ENCODE assay signal across 8 mouse cellular contexts in the genomic region with DNA sequence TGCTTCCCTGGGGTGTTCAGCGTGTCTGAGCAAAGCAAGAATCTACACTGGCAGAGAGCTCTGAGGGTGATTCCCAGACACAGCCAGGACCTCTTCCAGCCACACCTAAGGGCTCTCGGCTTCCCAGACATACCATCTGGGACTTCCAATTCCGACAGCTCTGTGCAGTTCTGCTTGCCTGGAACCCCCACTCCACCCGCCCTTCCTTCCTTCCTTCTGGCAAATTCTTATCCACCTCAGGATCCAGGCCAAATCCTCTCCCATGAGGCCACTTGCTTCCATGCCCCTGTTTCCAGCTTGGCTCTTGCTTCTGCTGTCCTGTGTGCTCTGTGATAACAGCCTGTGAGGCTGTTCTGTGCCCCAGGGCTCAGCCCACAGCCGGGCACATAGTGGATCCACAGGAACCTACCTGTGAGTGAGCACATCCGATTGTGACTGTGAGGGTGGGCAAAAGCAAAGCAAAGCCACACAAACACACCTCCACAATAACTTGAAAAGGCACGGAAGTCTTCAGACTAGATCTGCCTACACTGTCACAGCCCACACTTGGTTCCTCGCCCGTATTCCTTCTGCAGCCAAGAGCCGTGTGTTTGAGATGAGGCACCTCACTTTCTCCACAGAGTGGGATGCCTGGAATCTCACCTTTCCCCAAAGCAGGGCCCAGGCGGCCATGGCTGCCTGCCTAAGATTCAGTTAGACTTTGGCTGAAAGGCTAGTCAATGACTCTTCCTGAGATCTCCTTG. TPM values are rescaled to one million over a fixed set of nuclear protein-coding genes. Genes with fewer than 3 reads are reported as not detected.
DNase-seq lines count a peak whose midpoint lies in the region; ATAC-seq and TF ChIP-seq lines count a peak whose summit lies in the region.

No protein-coding gene starts in this region.

- TF ChIP-seq EP300 in lung, postnatal 0 days (IDR thresholded peaks at IDR 0.05), result no peak

- TF ChIP-seq POLR2A in lung, adult 2 months (IDR thresholded peaks at IDR 0.05; ENCODE audit: borderline replicate concordance, extremely low read depth, low read depth, low read length), result no peak

- 60% methylated on average over 11 of the region's 11 CpGs for WGBS in lung, postnatal 0 days
- 46% methylated on average over 11 of the region's 11 CpGs for WGBS in lung, adult 2 months
- 83% methylated on average over 11 of the region's 11 CpGs for WGBS in intestine, embryonic 15.5 days

- H3K36me3 ChIP-seq in lung, postnatal 0 days (ENCODE audit: insufficient read depth, low read length), result no peaks in the 10 kb centered on the region; the same call in 1 of the 2 replicates
- no peaks in the 10 kb centered on the region for H3K36me3 ChIP-seq in intestine, embryonic 15.5 days

- intact Hi-C loops in heart, postnatal 25 days (cut with DNase I), result loop anchor here (2.0 to 5.0 kb wide), 5 partner anchors 17 to 195 kb away; partner anchors contain the start of genes Anks6 and Col15a1

- no peak for TF ChIP-seq CTCF in lung, postnatal 0 days (IDR thresholded peaks at IDR 0.05)
- no peak for TF ChIP-seq CTCF in lung, adult 2 months (IDR thresholded peaks at IDR 0.05; ENCODE audit: insufficient read depth, low read length)

- no peak overlapping the region for H3K27ac ChIP-seq in lung, postnatal 0 days (ENCODE audit: low read length)
- no peak overlapping the region for H3K27ac ChIP-seq in intestine, embryonic 15.5 days

- peak; percentile 43 to 75 for DNase-seq in adrenal gland, adult (ENCODE audit: inconsistent age in 2 of 2, low spot score in 1 of 2)
- DNase-seq in adrenal gland, postnatal 4 days (ENCODE audit: low spot score in 2 of 2), result no peak
- peak; percentile 27 for DNase-seq in lung, postnatal 0 days (ENCODE audit: low spot score)
- DNase-seq in lung, adult 2 months, result no peak
- peak; percentile 53 for DNase-seq in heart, postnatal 25 days (ENCODE audit: low spot score)
- DNase-seq in right cerebral cortex, postnatal 36 days (ENCODE audit: low spot score in 2 of 2), result peak; percentile 78 to 84
- no peak for DNase-seq in embryo, embryonic 11 days

- no peaks in the 10 kb centered on the region for H3K27me3 ChIP-seq in lung, postnatal 0 days (replicated peaks; ENCODE audit: insufficient read depth, low read length)
- H3K27me3 ChIP-seq in intestine, embryonic 15.5 days (replicated peaks), result no peaks in the 10 kb centered on the region

- peaks cover 3% of the 10 kb centered on the region; the same call in 1 of the 2 replicates for H3K4me1 ChIP-seq in lung, postnatal 0 days (ENCODE audit: insufficient read depth, low read depth, low read length)
- H3K4me1 ChIP-seq in lung, adult 2 months (ENCODE audit: control insufficient read depth, insufficient read depth, low read length), result peaks cover 10% of the 10 kb centered on the region
- H3K4me1 ChIP-seq in intestine, embryonic 15.5 days (replicated peaks), result no peaks in the 10 kb centered on the region

- no peak overlapping the region for H3K4me2 ChIP-seq in lung, postnatal 0 days (replicated peaks; ENCODE audit: low read depth, low read length)
- no peak overlapping the region for H3K4me2 ChIP-seq in intestine, embryonic 15.5 days (replicated peaks)

- ATAC-seq in lung, postnatal 0 days, result peak; percentile 10; the same call in 1 of the 2 replicates
- no peak for ATAC-seq in intestine, embryonic 15.5 days

- no peak overlapping the region for H3K4me3 ChIP-seq in lung, postnatal 0 days (ENCODE audit: low read depth, low read length)
- H3K4me3 ChIP-seq in lung, adult 2 months (replicated peaks; ENCODE audit: extremely low read depth, low read depth, low read length), result no peak overlapping the region
- no peak overlapping the region for H3K4me3 ChIP-seq in intestine, embryonic 15.5 days (replicated peaks)

- H3K9ac ChIP-seq in lung, postnatal 0 days (replicated peaks; ENCODE audit: low read depth), result no peak overlapping the region
- no peak overlapping the region for H3K9ac ChIP-seq in intestine, embryonic 15.5 days

- H3K9me3 ChIP-seq in lung, postnatal 0 days (ENCODE audit: low read length), result no peaks in the 10 kb centered on the region
- no peaks in the 10 kb centered on the region for H3K9me3 ChIP-seq in intestine, embryonic 15.5 days

RNA-seq across cellular contexts. Expression of gene Col15a1, which starts 43.9 kb away (rescaled TPM):
- total RNA-seq in adrenal gland, postnatal 4 days (2021), result 10 to 100 TPM; 80.5 to 89.6 TPM
- polyA plus RNA-seq in lung, postnatal 0 days (2015; fragmentation: Nextera tagmentation; extraction: Ambion mirVana), result 4.9 and 6.0 TPM in 2 replicates
- polyA plus RNA-seq in lung, adult 2 months (2012; rRNA removed), result 18.5 and 24.4 TPM in 2 replicates
- total RNA-seq in heart, postnatal 25 days (2021), result 100 to 1,000 TPM; 132 to 168 TPM
- 15.5 and 16.0 TPM in 2 replicates for polyA plus RNA-seq in intestine, embryonic 15.5 days (2015; fragmentation: Nextera tagmentation; extraction: Ambion mirVana)

Comparison
In these comparisons a context has a peak if more than half of its experiments do, and no peak if none do; other contexts are left out.
1. DNase-seq: peak in adrenal gland, adult (2 of 2), lung, postnatal 0 days (single experiment), heart, postnatal 25 days (single experiment) and right cerebral cortex, postnatal 36 days (2 of 2); none in adrenal gland, postnatal 4 days (0 of 2), lung, adult 2 months (single experiment) and embryo, embryonic 11 days (single experiment).